Mouse (Mus musculus) bone marrow, adult 2 months (tissue): ENCODE measurements around the gene Pcgf3. TPM values are rescaled to one million over a fixed set of nuclear protein-coding genes. Genes with fewer than 3 reads are reported as not detected.

Source experiments
- H3K27ac ChIP-seq: fragments of 200-500 bp; 2 replicates; pipeline ENCODE4 v1.5.1; 2012; ENCODE audit warnings: low read depth, mild to moderate bottlenecking, control low read depth, inconsistent platforms, low read length; ENCODE audit not compliant: control insufficient read depth, poor library complexity, insufficient read depth
- H3K4me1 ChIP-seq: fragments of 200-500 bp; 2 replicates; pipeline ENCODE4 v1.6.1; 2011; ENCODE audit warnings: low read length; ENCODE audit not compliant: control insufficient read depth, insufficient read depth
- H3K4me3 ChIP-seq: fragments of 200-500 bp; replicated peaks from 2 replicates; pipeline ENCODE3; 2011; ENCODE audit warnings: mild to moderate bottlenecking, low read depth, low read length, control low read depth; ENCODE audit not compliant: control insufficient read depth
- CTCF ChIP-seq: fragments of 200-500 bp; IDR thresholded peaks from 2 replicates; pipeline ENCODE4 v1.5.1; 2011; ENCODE audit warnings: low read length, control low read depth; ENCODE audit not compliant: control insufficient read depth, insufficient read depth
- POLR2A ChIP-seq: fragments of 200-500 bp; IDR thresholded peaks from 2 replicates; pipeline ENCODE4 v1.6.1; 2011; ENCODE audit warnings: low read depth, mild to moderate bottlenecking, control low read depth, low read length, borderline replicate concordance; ENCODE audit not compliant: control insufficient read depth
- WGBS: fragments of 180-500 bp; shearing (Covaris S2); methylation state at CpG from one replicate; pipeline ENCODE4 v1.1.7; 2018; 5-methylcytosine and 5-hydroxymethylcytosine counted together
- polyA plus RNA-seq: library from polyadenylated mRNA; stranded (reverse); fragments of >200 nt; gene quantifications from 2 replicates; pipeline ENCODE4 v1.2.4, GENCODE M21; 2011; ENCODE audit warnings: low replicate concordance; ENCODE audit not compliant: missing spikeins, insufficient read depth, insufficient read length

The Pcgf3 gene
- polyA plus RNA-seq, 1 experiment, result 13.7 TPM

DNA sequence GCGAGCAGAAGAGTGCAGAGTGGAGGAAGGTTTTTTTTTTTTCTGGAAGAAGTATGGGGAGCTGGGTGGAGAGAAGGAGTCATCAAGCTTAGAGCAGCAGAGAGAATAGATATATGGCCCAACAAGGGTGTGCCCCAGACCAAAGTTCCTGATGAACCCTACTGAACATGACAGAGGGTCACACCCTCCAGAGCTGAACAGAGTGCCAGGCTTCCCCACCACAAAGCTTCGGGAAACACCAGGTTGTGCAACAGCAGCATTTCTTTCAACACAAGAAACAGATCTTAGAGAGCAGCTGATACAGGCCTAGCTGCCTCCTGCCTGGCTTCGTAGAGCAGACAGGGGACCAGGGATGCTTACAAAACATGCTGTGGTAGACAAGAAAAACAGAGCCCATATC, 14.1 kb upstream of the Pcgf3 start:
- H3K4me3 ChIP-seq, result no peak overlapping the region
- H3K27ac ChIP-seq, result no peak overlapping the region
- WGBS, result 30% methylated on average over 3 of the region's 3 CpGs
- TF ChIP-seq POLR2A (no peak), CTCF (no peak)
- H3K4me1 ChIP-seq, result peaks cover 4% of the 10 kb centered on the region

DNA sequence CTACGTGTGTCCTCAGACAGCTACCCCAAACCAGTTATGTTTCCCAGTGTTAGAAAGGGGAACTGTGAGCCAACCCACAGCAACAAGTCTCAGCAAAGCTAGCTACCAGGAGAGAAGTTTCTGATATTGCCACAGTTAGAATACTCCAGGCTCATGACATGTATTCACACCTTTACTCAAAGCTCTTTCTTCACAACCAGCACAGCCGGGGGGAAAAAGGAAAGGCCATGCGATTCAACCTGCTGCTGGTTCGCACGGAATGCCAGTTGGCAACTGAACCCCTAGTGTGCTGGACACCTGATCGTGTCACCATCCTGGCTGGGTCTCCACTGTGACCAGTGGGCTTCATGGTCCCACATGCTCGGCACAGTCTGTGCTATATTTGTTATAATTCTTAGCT, 13.2 kb upstream of the Pcgf3 start:
- peaks cover 4% of the 10 kb centered on the region for H3K4me1 ChIP-seq
- no peak for TF ChIP-seq POLR2A
- no peak for TF ChIP-seq CTCF
- WGBS, result 58% methylated on average over 7 of the region's 7 CpGs
- peak overlapping the region; percentile 43; the same call in 1 of the 2 replicates for H3K27ac ChIP-seq
- peak overlapping the region; percentile 57 for H3K4me3 ChIP-seq

DNA sequence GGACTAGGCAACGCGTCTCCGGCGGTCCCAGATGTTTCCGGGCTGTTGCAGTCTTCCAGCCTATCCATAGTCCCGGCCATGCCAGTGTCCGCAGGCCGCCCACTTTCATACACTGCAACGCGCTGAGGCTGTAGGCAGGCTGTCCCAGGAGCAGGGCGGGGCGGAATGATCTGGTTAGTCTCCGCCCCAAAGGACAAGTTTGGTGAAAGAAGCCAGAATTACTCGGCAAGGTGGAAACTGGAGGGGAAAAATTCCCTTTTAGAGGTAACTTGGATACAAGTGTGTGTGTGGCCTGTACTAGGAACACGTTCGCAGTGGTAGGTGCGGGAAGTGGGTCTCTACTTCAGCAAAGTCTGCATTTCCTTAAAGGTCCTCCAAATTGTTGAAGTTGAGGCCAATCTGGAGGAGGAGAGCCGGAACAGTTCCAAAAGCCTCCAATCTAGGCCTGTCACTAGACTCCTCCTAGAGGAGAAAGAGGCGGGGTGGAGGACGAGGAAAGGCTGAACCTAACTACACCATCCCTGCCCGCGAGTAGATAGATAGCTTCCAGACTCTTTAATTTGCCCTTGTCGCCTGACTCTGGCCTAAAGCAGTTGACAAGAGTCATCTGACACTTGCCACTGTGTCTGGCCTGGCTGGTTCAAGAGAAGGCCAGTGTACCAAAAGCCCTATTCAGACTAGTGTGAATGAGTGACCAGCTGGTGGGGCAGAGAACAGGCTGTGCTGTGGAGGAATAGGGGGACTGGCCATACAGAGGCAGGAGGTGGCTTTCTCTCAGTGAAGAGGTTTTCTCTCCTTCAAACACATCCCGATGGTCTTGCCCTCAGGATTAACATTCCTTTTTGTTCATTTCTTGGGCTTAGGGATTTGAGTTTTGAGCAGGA, 12.0 kb upstream of the Pcgf3 start, which contains the start of gene Mfsd7a:
TSS of gene Mfsd7a (minus strand) at position 107 of the 884 bp plus-strand sequence.
- peak within 1 kb of the TSS; percentile 43 for H3K27ac ChIP-seq
- WGBS, result 15% methylated on average over 24 of the region's 24 CpGs
- peak within 1 kb of the TSS; percentile 57 for H3K4me3 ChIP-seq
- H3K4me1 ChIP-seq, result peaks cover 4% of the 10 kb centered on the region
- TF ChIP-seq POLR2A (peak; percentile 52; the same call in 1 of the 2 replicates), CTCF (no peak)

DNA sequence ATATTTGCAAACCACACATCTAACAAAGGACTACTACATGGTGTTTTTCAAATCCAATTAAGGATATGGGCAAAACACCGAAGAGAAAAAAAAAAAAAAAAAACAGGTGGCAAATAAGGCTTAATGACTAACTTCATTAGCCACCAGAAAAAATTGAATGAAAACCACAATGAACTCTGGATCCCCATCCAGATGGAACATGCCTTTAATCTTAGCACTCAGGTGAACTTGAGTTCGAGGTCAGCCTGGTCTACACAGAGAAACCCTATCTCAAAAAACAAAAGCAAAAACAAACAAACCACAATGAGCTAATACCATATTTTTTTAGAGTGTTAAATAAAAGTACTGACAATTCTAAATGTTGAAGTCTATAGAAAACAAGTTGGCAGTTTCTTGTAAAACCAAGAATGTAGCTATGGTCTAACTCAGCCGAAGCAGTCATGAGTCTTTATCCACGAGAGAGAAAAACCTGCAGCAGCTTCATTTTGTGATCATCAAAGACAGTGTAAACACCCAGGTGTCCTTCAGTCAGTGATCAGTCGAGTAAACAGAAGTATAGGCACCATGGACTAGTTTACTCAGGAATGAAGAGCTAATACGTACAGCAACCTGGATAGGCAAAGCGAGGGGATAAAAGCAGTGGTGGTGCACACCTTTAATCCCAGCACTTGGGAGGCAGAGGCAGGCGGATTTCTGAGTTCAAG, 10.0 kb upstream of the Pcgf3 start:
- Histone ChIP-seq H3K27ac (no peak overlapping the region), H3K4me1 (peaks cover 4% of the 10 kb centered on the region), H3K4me3 (no peak overlapping the region)
- no peak for TF ChIP-seq POLR2A
- no peak for TF ChIP-seq CTCF
- 79% methylated on average over 8 of the region's 8 CpGs for WGBS

DNA sequence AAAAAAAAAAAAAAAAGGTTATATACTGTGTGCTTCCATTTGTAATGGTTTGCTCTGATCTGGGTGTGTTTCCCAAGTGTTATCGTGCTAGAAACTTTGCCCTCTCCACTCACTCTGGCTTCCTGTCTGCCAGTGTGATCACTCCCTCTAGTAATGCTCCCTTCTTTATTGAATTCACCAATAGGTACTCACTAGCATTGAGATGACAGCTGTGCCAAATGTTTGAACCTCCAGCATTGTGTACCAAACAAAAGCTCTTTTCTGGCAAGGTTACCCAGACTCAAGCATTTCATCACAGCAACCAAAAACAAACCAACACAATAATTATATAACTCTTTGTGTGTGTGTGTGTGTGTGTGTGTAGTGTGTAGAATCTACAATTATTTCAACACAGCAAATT, 9.4 kb upstream of the Pcgf3 start:
- H3K4me1 ChIP-seq, result peaks cover 4% of the 10 kb centered on the region
- TF ChIP-seq CTCF (no peak), POLR2A (no peak)
- WGBS, result 66% methylated on average over 1 of the region's 1 CpGs
- no peak overlapping the region for H3K4me3 ChIP-seq
- no peak overlapping the region for H3K27ac ChIP-seq

DNA sequence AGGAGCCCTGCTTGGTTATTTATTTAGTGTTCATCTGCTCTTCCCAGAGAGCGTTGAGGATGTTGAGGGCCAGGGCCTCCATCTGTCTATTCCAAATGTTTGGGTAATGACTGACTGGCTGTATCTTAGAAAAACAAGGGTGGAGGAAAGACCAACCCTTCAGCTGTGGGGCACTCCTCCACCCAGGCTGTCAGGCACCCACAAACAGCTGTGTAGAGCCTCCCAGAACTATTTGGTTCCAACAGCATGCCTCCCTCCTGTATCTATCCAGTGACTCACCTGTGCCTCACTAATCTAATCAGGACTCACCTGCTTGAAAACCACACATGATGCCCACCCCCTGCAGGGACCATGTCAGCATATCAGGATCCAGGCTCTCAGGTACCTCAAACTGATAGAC, 8.6 kb upstream of the Pcgf3 start:
- H3K4me3 ChIP-seq, result no peak overlapping the region
- TF ChIP-seq CTCF, result no peak
- no peak for TF ChIP-seq POLR2A
- 98% methylated on average over 1 of the region's 1 CpGs for WGBS

DNA sequence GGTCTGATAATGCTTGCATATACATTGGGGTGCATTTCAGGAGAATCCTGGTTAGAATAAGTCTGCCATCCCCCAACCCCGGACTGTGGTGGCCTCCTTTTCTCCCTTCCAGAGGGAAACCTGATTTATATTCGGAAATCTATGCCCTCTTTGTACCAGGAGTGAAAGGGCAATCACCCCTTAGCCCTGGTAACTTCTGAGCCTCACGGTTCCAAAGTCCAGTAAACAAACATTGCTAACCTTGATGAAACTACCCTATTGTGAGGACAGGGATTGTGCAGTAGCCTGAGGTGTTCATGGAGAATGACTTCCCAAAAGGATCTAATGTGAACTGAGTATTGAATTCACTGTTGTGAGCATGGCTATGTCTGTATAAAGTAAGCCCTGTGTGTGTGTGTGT, 6.9 kb upstream of the Pcgf3 start:
- WGBS, result 69% methylated on average over 3 of the region's 3 CpGs
- Histone ChIP-seq H3K4me1 (no peaks in the 10 kb centered on the region), H3K4me3 (no peak overlapping the region), H3K27ac (no peak overlapping the region)
- TF ChIP-seq POLR2A (no peak), CTCF (no peak)

More for the DNA sequence above, 8.6 kb upstream of the Pcgf3 start:
- Histone ChIP-seq H3K4me1 (peaks cover 4% of the 10 kb centered on the region), H3K27ac (no peak overlapping the region)

DNA sequence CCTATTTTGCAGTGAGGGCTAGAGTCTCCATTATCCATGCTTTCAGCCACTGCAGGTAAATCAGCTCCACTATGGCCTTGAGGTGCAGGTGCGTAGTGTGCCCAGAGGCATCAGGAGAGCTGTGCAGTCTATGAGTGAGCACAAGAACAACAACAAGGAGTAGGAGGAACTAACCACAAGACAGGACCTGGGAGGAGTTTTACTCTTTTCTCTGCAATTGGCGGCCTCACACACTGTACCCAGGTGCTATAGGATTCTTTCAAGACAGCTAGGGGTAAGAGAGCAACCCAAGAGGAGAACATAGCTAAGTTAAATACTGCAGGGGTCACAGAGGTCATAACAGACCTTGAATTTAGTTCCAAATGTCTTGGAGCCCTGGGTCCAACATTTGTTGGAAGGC, 2.3 kb upstream of the Pcgf3 start:
- H3K4me1 ChIP-seq, result peaks cover 3% of the 10 kb centered on the region
- H3K27ac ChIP-seq, result no peak overlapping the region
- 59% methylated on average over 2 of the region's 2 CpGs for WGBS
- no peak overlapping the region for H3K4me3 ChIP-seq
- no peak for TF ChIP-seq POLR2A
- TF ChIP-seq CTCF, result no peak
